Mouse (Mus musculus): ENCODE measurements around the gene Ash1l. TPM values are rescaled to one million over a fixed set of nuclear protein-coding genes. Genes with fewer than 3 reads are reported as not detected.
"Not testable (repeated sequence)": the region's sequence is repeated elsewhere in the genome, so short reads cannot be mapped to it uniquely, and the experiment has no call there.

Gene Ash1l
- polyA plus RNA-seq, 1 experiment, result 11.7 TPM

- 2% methylated on average over 5 of the region's 5 CpGs for WGBS
- Histone ChIP-seq H3K4me3 (replicated peaks; ENCODE audit: extremely low read depth, low read depth, low read length) (peak overlapping the region; percentile 92), H3K4me1 (ENCODE audit: control insufficient read depth, insufficient read depth, low read length) (peaks cover 8% of the 10 kb centered on the region)
- no peak for TF ChIP-seq CTCF (IDR thresholded peaks at IDR 0.05; ENCODE audit: insufficient read depth, low read length)
- TF ChIP-seq POLR2A (IDR thresholded peaks at IDR 0.05; ENCODE audit: borderline replicate concordance, extremely low read depth, low read depth, low read length), result no peak
- DNase-seq, result no peak
Observed at GRCm38 (mm10) chr3:88951327-88951800, 942 bp downstream of the Ash1l start.

GRCm38 (mm10) chr3:88953246-88953645 is 2.8 kb downstream of the Ash1l start:
- TF ChIP-seq POLR2A (IDR thresholded peaks at IDR 0.05; ENCODE audit: borderline replicate concordance, extremely low read depth, low read depth, low read length) (no peak), CTCF (IDR thresholded peaks at IDR 0.05; ENCODE audit: insufficient read depth, low read length) (no peak)
- DNase-seq, result no peak
- H3K4me3 ChIP-seq (replicated peaks; ENCODE audit: extremely low read depth, low read depth, low read length), result no peak overlapping the region
- WGBS, result 59% methylated on average over 4 of the region's 4 CpGs
- H3K4me1 ChIP-seq (ENCODE audit: control insufficient read depth, insufficient read depth, low read length), result peaks cover 8% of the 10 kb centered on the region

GRCm38 (mm10) chr3:88953736-88954135 is 3.3 kb downstream of the Ash1l start:
- no peak overlapping the region for H3K4me3 ChIP-seq (replicated peaks; ENCODE audit: extremely low read depth, low read depth, low read length)
- TF ChIP-seq POLR2A (IDR thresholded peaks at IDR 0.05; ENCODE audit: borderline replicate concordance, extremely low read depth, low read depth, low read length), result no peak
- no peak for TF ChIP-seq CTCF (IDR thresholded peaks at IDR 0.05; ENCODE audit: insufficient read depth, low read length)
- no peak for DNase-seq
- peaks cover 8% of the 10 kb centered on the region for H3K4me1 ChIP-seq (ENCODE audit: control insufficient read depth, insufficient read depth, low read length)

- not testable (repeated sequence) for H3K4me1 ChIP-seq (ENCODE audit: control insufficient read depth, insufficient read depth, low read length); H3K4me3 ChIP-seq (replicated peaks; ENCODE audit: extremely low read depth, low read depth, low read length)
Observed at GRCm38 (mm10) chr3:88963211-88963610, 12.8 kb downstream of the Ash1l start.

GRCm38 (mm10) chr3:88975012-88975411 is 24.6 kb downstream of the Ash1l start:
- no peak for TF ChIP-seq POLR2A (IDR thresholded peaks at IDR 0.05; ENCODE audit: borderline replicate concordance, extremely low read depth, low read depth, low read length)
- TF ChIP-seq CTCF (IDR thresholded peaks at IDR 0.05; ENCODE audit: insufficient read depth, low read length), result no peak
- Histone ChIP-seq H3K4me3 (replicated peaks; ENCODE audit: extremely low read depth, low read depth, low read length) (no peak overlapping the region), H3K4me1 (ENCODE audit: control insufficient read depth, insufficient read depth, low read length) (no peaks in the 10 kb centered on the region; the same call in 1 of the 2 replicates)
- WGBS, result 76% methylated on average over 2 of the region's 2 CpGs
- DNase-seq, result no peak

More at GRCm38 (mm10) chr3:88963211-88963610, 12.8 kb downstream of the Ash1l start:
- DNase-seq, result not testable (repeated sequence)

GRCm38 (mm10) chr3:88981206-88982010 is 31.0 kb downstream of the Ash1l start:
- 0 out of 2 replicates have a peak, but pooled peaks cover 3% of the 10 kb centered on the region for H3K4me1 ChIP-seq (ENCODE audit: control insufficient read depth, insufficient read depth, low read length)
- no peak for TF ChIP-seq POLR2A (IDR thresholded peaks at IDR 0.05; ENCODE audit: borderline replicate concordance, extremely low read depth, low read depth, low read length)
- TF ChIP-seq CTCF (IDR thresholded peaks at IDR 0.05; ENCODE audit: insufficient read depth, low read length), result no peak
- WGBS, result 80% methylated on average over 8 of the region's 8 CpGs
- H3K4me3 ChIP-seq (replicated peaks; ENCODE audit: extremely low read depth, low read depth, low read length), result no peak overlapping the region
- DNase-seq, result no peak

- TF ChIP-seq CTCF (IDR thresholded peaks at IDR 0.05; ENCODE audit: insufficient read depth, low read length) (no peak), POLR2A (IDR thresholded peaks at IDR 0.05; ENCODE audit: borderline replicate concordance, extremely low read depth, low read depth, low read length) (no peak)
- Histone ChIP-seq H3K4me1 (ENCODE audit: control insufficient read depth, insufficient read depth, low read length) (0 out of 2 replicates have a peak, but pooled peaks cover 3% of the 10 kb centered on the region), H3K4me3 (replicated peaks; ENCODE audit: extremely low read depth, low read depth, low read length) (no peak overlapping the region)
- DNase-seq, result peak; percentile 19
- WGBS, result 54% methylated on average over 4 of the region's 4 CpGs
Observed at GRCm38 (mm10) chr3:88983921-88984381, 33.5 kb downstream of the Ash1l start.

GRCm38 (mm10) chr3:88992793-88993192 is 42.4 kb downstream of the Ash1l start:
- Histone ChIP-seq H3K4me1 (ENCODE audit: control insufficient read depth, insufficient read depth, low read length) (no peaks in the 10 kb centered on the region; the same call in 1 of the 2 replicates), H3K4me3 (replicated peaks; ENCODE audit: extremely low read depth, low read depth, low read length) (no peak overlapping the region)
- 53% methylated on average over 2 of the region's 2 CpGs for WGBS
- TF ChIP-seq CTCF (IDR thresholded peaks at IDR 0.05; ENCODE audit: insufficient read depth, low read length) (no peak), POLR2A (IDR thresholded peaks at IDR 0.05; ENCODE audit: borderline replicate concordance, extremely low read depth, low read depth, low read length) (no peak)
- DNase-seq, result no peak

GRCm38 (mm10) chr3:89001536-89001935 is 51.1 kb downstream of the Ash1l start:
- TF ChIP-seq CTCF (IDR thresholded peaks at IDR 0.05; ENCODE audit: insufficient read depth, low read length) (no peak), POLR2A (IDR thresholded peaks at IDR 0.05; ENCODE audit: borderline replicate concordance, extremely low read depth, low read depth, low read length) (no peak)
- no peak for DNase-seq
- H3K4me3 ChIP-seq (replicated peaks; ENCODE audit: extremely low read depth, low read depth, low read length), result no peak overlapping the region
- H3K4me1 ChIP-seq (ENCODE audit: control insufficient read depth, insufficient read depth, low read length), result no peaks in the 10 kb centered on the region
- 89% methylated on average over 7 of the region's 7 CpGs for WGBS

- DNase-seq; H3K4me1 ChIP-seq (ENCODE audit: control insufficient read depth, insufficient read depth, low read length); H3K4me3 ChIP-seq (replicated peaks; ENCODE audit: extremely low read depth, low read depth, low read length): not testable (repeated sequence)
- 90% methylated on average over 5 of the region's 5 CpGs for WGBS
Observed at GRCm38 (mm10) chr3:89030896-89031295, 80.5 kb downstream of the Ash1l start.
